Mouse (Mus musculus): ENCODE results near the gene Myh4. TPM values are rescaled to one million over a fixed set of nuclear protein-coding genes. Genes with fewer than 3 reads are reported as not detected.

Gene Myh4
- polyA plus RNA-seq, 1 experiment from 2014 or later = not detected

DNA sequence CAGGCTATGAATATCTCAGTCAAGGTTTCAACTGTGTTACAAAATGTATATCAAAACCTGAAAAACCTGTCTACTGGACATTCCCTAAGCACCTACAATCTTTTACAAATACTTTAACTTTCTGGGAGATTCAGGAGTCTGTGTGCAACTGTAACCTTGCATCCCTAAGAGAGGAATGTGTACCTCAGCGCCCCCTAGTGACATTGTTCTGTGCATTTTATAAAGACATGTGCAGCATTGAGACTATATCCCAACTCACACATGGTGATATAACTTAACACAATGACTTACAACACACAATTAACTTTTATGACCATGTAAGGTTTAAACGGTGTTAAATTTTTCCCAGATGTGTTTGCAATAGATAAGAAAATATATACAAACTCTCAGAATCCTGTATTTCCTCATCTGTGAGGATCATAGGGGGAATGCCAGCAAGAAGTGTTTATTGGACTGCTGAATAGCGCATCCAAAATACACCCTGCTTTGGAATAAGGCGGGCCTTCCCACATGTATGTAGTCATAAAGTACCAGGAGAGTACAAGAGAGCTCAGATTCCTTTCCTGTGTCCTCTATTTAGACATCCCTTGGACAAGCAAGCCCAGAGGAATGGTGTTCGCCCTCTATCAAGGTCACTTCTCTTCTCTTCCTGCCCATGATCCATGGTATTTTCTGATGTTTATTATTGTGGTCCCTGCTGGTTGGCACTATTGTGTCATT lies 2.0 kb upstream of the Myh4 start:
- Histone ChIP-seq H3K9me3 (replicated peaks) (no peaks in the 10 kb centered on the region), H3K9ac (no peak overlapping the region), H3K36me3 (no peaks in the 10 kb centered on the region), H3K27ac (no peak overlapping the region), H3K4me1 (replicated peaks) (no peaks in the 10 kb centered on the region), H3K4me3 (no peak overlapping the region), H3K27me3 (no peaks in the 10 kb centered on the region), H3K4me2 (no peak overlapping the region)
- ATAC-seq (replicated peaks; ENCODE audit: insufficient number of reproducible peaks, insufficient read depth, low FRiP score, low read depth) = no peak
- WGBS = 61% methylated on average over 5 of the region's 5 CpGs

GRCm38 (mm10) chr11:67236799-67237198 lies 1.0 kb upstream of the Myh4 start:
- H3K4me3 ChIP-seq = no peak overlapping the region
- no peaks in the 10 kb centered on the region for H3K9me3 ChIP-seq (replicated peaks)
- H3K9ac ChIP-seq = no peak overlapping the region
- no peak for ATAC-seq (replicated peaks; ENCODE audit: insufficient number of reproducible peaks, insufficient read depth, low FRiP score, low read depth)
- no peaks in the 10 kb centered on the region for H3K4me1 ChIP-seq (replicated peaks)
- no peaks in the 10 kb centered on the region for H3K27me3 ChIP-seq
- no peaks in the 10 kb centered on the region for H3K36me3 ChIP-seq
- 76% methylated on average over 9 of the region's 9 CpGs for WGBS
- no peak overlapping the region for H3K4me2 ChIP-seq
- H3K27ac ChIP-seq = no peak overlapping the region

DNA sequence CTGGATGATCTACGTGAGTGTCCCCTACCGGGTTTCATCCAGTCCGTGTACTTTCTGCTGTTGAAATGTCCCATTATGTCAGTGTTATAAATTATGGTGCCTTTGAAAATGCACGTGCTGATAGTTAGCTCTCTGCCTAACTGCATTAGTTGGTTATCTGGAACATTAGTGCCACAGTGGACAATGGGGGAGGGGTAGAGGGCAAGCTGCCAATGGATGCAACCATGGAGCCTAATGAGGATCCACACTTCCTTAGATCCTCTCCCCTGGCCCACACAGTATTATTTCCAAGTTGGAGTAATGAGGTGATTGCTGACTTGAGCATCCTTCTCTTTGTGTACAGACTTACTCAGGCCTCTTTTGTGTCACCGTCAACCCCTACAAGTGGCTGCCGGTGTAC lies 3.2 kb downstream of the Myh4 start:
- H3K4me2 ChIP-seq = no peak overlapping the region
- ATAC-seq (replicated peaks; ENCODE audit: insufficient number of reproducible peaks, insufficient read depth, low FRiP score, low read depth) = no peak

DNA sequence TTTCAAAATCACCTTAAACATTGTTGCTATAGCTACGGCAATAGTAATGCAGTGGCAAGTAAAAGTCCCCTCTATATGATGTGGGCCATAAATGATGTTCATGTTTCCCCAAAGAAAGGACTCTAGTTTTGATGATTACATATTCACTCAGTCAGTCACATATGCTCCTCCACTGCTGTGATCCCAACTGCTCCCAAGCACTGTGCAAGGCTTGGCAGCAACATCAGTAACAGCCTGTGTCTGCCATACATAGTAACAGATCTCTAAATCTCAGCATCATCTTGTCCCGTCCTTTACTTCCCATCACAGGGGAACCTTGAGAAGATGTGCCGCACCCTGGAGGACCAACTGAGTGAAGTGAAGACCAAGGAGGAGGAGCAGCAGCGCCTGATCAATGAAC lies 15.9 kb downstream of the Myh4 start:
- Histone ChIP-seq H3K27ac (no peak overlapping the region), H3K4me3 (no peak overlapping the region), H3K9me3 (replicated peaks) (no peaks in the 10 kb centered on the region), H3K9ac (no peak overlapping the region), H3K4me1 (replicated peaks) (no peaks in the 10 kb centered on the region), H3K27me3 (no peaks in the 10 kb centered on the region), H3K4me2 (no peak overlapping the region), H3K36me3 (no peaks in the 10 kb centered on the region)
- 85% methylated on average over 4 of the region's 4 CpGs for WGBS
- no peak for ATAC-seq (replicated peaks; ENCODE audit: insufficient number of reproducible peaks, insufficient read depth, low FRiP score, low read depth)

More for the DNA sequence above, 3.2 kb downstream of the Myh4 start:
- 72% methylated on average over 6 of the region's 6 CpGs for WGBS
- H3K9ac ChIP-seq = no peak overlapping the region
- no peak overlapping the region for H3K4me3 ChIP-seq
- no peaks in the 10 kb centered on the region for H3K9me3 ChIP-seq (replicated peaks)
- H3K27me3 ChIP-seq = no peaks in the 10 kb centered on the region
- H3K36me3 ChIP-seq = no peaks in the 10 kb centered on the region
- no peaks in the 10 kb centered on the region for H3K4me1 ChIP-seq (replicated peaks)
- H3K27ac ChIP-seq = no peak overlapping the region

DNA sequence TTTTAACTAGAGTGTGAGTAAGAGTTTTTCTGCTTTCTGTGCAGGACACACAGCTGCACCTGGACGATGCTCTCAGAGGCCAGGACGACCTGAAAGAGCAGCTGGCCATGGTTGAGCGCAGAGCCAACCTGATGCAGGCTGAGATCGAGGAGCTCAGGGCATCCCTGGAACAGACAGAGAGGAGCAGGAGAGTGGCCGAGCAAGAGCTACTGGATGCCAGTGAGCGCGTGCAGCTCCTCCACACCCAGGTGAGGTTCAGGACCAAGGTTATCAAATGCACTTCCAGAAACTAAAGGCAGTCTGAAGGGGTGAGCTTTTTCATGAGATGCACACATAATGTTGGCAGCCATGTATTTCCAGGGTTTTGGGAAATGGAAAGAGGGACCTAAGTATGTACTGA lies 19.2 kb downstream of the Myh4 start:
- no peaks in the 10 kb centered on the region for H3K36me3 ChIP-seq
- no peaks in the 10 kb centered on the region for H3K27me3 ChIP-seq
- H3K4me1 ChIP-seq (replicated peaks) = no peaks in the 10 kb centered on the region
- no peak overlapping the region for H3K4me3 ChIP-seq
- no peak for ATAC-seq (replicated peaks; ENCODE audit: insufficient number of reproducible peaks, insufficient read depth, low FRiP score, low read depth)
- no peak overlapping the region for H3K4me2 ChIP-seq
- H3K27ac ChIP-seq = no peak overlapping the region
- 83% methylated on average over 7 of the region's 7 CpGs for WGBS
- no peak overlapping the region for H3K9ac ChIP-seq
- no peaks in the 10 kb centered on the region for H3K9me3 ChIP-seq (replicated peaks)

DNA sequence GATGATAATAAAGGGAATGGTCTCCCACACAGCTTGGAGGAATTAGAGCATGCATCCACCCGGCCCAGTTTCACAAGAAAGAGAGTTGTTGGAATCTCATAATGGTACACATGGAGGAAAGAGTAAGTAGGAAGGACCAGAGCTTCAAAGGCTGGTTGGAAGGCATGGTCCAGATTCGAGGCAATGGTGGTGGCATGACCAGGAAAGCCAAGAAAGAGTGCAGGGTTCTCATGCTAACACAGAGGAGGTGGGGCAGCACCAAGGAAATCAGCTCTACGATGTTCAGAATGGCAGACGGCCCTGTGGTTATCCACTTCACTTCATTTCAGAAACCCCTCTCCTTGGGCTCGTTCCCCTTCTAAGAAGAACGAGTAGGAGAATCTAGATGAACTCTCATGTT lies 23.1 kb downstream of the Myh4 start:
- WGBS = 71% methylated on average over 6 of the region's 6 CpGs
- H3K27me3 ChIP-seq = no peaks in the 10 kb centered on the region
- ATAC-seq (replicated peaks; ENCODE audit: insufficient number of reproducible peaks, insufficient read depth, low FRiP score, low read depth) = no peak

GRCm38 (mm10) chr11:67276601-67277174 lies 38.9 kb downstream of the Myh4 start, which contains the start of gene Myh8:
TSS of gene Myh8 (plus strand) at chr11:67277124.
- no peak within 1 kb of the TSS for H3K4me2 ChIP-seq
- H3K4me1 ChIP-seq (replicated peaks) = peaks cover 10% of the 10 kb centered on the region; the same call in 1 of the 2 replicates
- H3K27me3 ChIP-seq = no peaks in the 10 kb centered on the region
- no peaks in the 10 kb centered on the region for H3K9me3 ChIP-seq (replicated peaks)
- H3K4me3 ChIP-seq = no peak within 1 kb of the TSS
- ATAC-seq (replicated peaks; ENCODE audit: insufficient number of reproducible peaks, insufficient read depth, low FRiP score, low read depth) = no peak; the same call in 1 of the 2 replicates
- H3K9ac ChIP-seq = no peak within 1 kb of the TSS
- no peaks in the 10 kb centered on the region for H3K36me3 ChIP-seq
- peak within 1 kb of the TSS; percentile 31; the same call in 1 of the 2 replicates for H3K27ac ChIP-seq
- WGBS = 48% methylated on average over 10 of the region's 10 CpGs

More for the DNA sequence above, 23.1 kb downstream of the Myh4 start:
- no peak overlapping the region for H3K4me2 ChIP-seq
- no peak overlapping the region for H3K9ac ChIP-seq
- no peaks in the 10 kb centered on the region for H3K4me1 ChIP-seq (replicated peaks)
- no peaks in the 10 kb centered on the region for H3K36me3 ChIP-seq
- H3K4me3 ChIP-seq = no peak overlapping the region
- H3K9me3 ChIP-seq (replicated peaks) = no peaks in the 10 kb centered on the region
- no peak overlapping the region for H3K27ac ChIP-seq

- WGBS = 73% methylated on average over 1 of the region's 1 CpGs
- Histone ChIP-seq H3K27me3 (no peaks in the 10 kb centered on the region), H3K27ac (no peak overlapping the region)
These were observed 55.6 kb downstream of the Myh4 start for GRCm38 (mm10) chr11:67293440-67293839.

More at GRCm38 (mm10) chr11:67293440-67293839, 55.6 kb downstream of the Myh4 start:
- no peaks in the 10 kb centered on the region for H3K36me3 ChIP-seq
- ATAC-seq (replicated peaks; ENCODE audit: insufficient number of reproducible peaks, insufficient read depth, low FRiP score, low read depth) = no peak
- no peak overlapping the region for H3K4me3 ChIP-seq
- H3K4me2 ChIP-seq = no peak overlapping the region
- no peak overlapping the region for H3K9ac ChIP-seq
- H3K4me1 ChIP-seq (replicated peaks) = no peaks in the 10 kb centered on the region
- H3K9me3 ChIP-seq (replicated peaks) = no peaks in the 10 kb centered on the region

Other genes with a start within 250 kb of the Myh4 start
- 1.2 and 1.6 TPM in 2 replicates for gene Tmem220, start 212.9 kb upstream of the Myh4 start, polyA plus RNA-seq (2015; fragmentation: Nextera tagmentation; extraction: Ambion mirVana)
- gene Adprm, start 185.4 kb upstream of the Myh4 start, polyA plus RNA-seq (2015; fragmentation: Nextera tagmentation; extraction: Ambion mirVana) = 16.4 and 18.9 TPM in 2 replicates
- gene Sco1, start 185.4 kb upstream of the Myh4 start, polyA plus RNA-seq (2015; fragmentation: Nextera tagmentation; extraction: Ambion mirVana) = 17.5 and 19.2 TPM in 2 replicates
- 0.74 and 1.5 TPM in 2 replicates for gene Myh3, start 159.7 kb upstream of the Myh4 start, polyA plus RNA-seq (2015; fragmentation: Nextera tagmentation; extraction: Ambion mirVana)
- gene Myh2, start 67.0 kb upstream of the Myh4 start, polyA plus RNA-seq (2015; fragmentation: Nextera tagmentation; extraction: Ambion mirVana) = 0.03 TPM in 2 replicates
- 0.09 and 0.15 TPM in 2 replicates for gene Myh1, start 38.0 kb upstream of the Myh4 start, polyA plus RNA-seq (2015; fragmentation: Nextera tagmentation; extraction: Ambion mirVana)
- gene Myh8, start 39.1 kb downstream of the Myh4 start, polyA plus RNA-seq (2015; fragmentation: Nextera tagmentation; extraction: Ambion mirVana) = 1.9 and 2.6 TPM in 2 replicates
- gene Myh13, start 83.6 kb downstream of the Myh4 start, polyA plus RNA-seq (2015; fragmentation: Nextera tagmentation; extraction: Ambion mirVana) = 0.25 and 0.81 TPM in 2 replicates
- 8.2 and 9.4 TPM in 2 replicates for gene Gas7, start 217.4 kb downstream of the Myh4 start, polyA plus RNA-seq (2015; fragmentation: Nextera tagmentation; extraction: Ambion mirVana)